Mouse (Mus musculus) heart, embryonic 10.5 days (tissue): Measurements from ENCODE around the gene Tmem222. TPM values are rescaled to one million over a fixed set of nuclear protein-coding genes. Genes with fewer than 3 reads are reported as not detected.

Experiments used
- DNase-seq: peaks from one replicate; pipeline ENCODE4 v3.0.0-alpha.2; 2017; ENCODE audit warnings: low spot score
- H3K27ac ChIP-seq: fragments of 300-500 bp; sonication (generic); 2 replicates; pipeline ENCODE4 v1.5.1; 2016; ENCODE audit warnings: mild to moderate bottlenecking
- H3K27me3 ChIP-seq: fragments of 300-500 bp; sonication (generic); 2 replicates; pipeline ENCODE4 v1.6.1; 2016; ENCODE audit warnings: mild to moderate bottlenecking; ENCODE audit not compliant: poor library complexity, insufficient read depth, severe bottlenecking
- H3K36me3 ChIP-seq: fragments of 300-500 bp; sonication (generic); 2 replicates; pipeline ENCODE4 v1.6.1; 2016; ENCODE audit warnings: mild to moderate bottlenecking, moderate library complexity
- H3K4me1 ChIP-seq: fragments of 300-500 bp; sonication (generic); 2 replicates; pipeline ENCODE4 v1.6.1; 2016; ENCODE audit warnings: mild to moderate bottlenecking
- H3K4me3 ChIP-seq: fragments of 300-500 bp; sonication (generic); 2 replicates; pipeline ENCODE4 v1.5.1; 2016; ENCODE audit warnings: mild to moderate bottlenecking, moderate library complexity
- H3K9me3 ChIP-seq: fragments of 300-500 bp; sonication (generic); 2 replicates; pipeline ENCODE4 v1.6.1; 2016; ENCODE audit warnings: mild to moderate bottlenecking, moderate library complexity
- WGBS: fragments of 180-500 bp; shearing (Covaris S2); methylation state at CpG from one replicate; pipeline ENCODE4 v1.1.7; 2016; 5-methylcytosine and 5-hydroxymethylcytosine counted together
- polyA plus RNA-seq: library from polyadenylated mRNA; unstranded; fragments of >200 nt; fragmentation: Nextera tagmentation; extraction: Ambion mirVana; gene quantifications from 2 replicates; pipeline ENCODE4 v1.2.1, GENCODE M21; 2016

The Tmem222 gene
- polyA plus RNA-seq, 1 experiment from 2014 or later: 75.2 TPM

DNA sequence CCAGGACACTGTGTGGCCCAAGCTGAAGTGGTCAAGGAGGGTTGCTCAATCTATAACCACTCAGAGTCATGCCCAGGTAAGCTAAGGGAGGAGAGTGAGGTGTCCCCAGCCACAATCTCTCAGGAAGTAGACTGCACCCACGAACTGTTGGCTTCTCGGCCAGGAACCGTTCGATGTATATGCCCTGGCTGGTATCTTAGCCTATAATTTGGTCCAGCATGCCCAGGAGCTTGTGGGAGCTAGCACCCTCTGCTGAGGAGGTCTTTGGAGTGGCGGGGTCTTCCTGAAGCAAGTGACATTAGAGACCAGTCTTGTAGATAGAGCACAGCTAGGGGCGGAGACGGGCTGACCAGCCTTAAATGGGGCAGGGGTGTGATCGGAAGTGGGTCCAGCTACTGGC, 55.9 kb downstream of the Tmem222 start:
- H3K36me3 ChIP-seq: no peaks in the 10 kb centered on the region
- 76% methylated on average over 8 of the region's 8 CpGs for WGBS
- H3K27ac ChIP-seq: no peak overlapping the region
- H3K27me3 ChIP-seq: peaks cover 58% of the 10 kb centered on the region
- no peak overlapping the region for H3K4me3 ChIP-seq
- H3K9me3 ChIP-seq: no peaks in the 10 kb centered on the region
- DNase-seq: no peak
- H3K4me1 ChIP-seq: peaks cover 16% of the 10 kb centered on the region

DNA sequence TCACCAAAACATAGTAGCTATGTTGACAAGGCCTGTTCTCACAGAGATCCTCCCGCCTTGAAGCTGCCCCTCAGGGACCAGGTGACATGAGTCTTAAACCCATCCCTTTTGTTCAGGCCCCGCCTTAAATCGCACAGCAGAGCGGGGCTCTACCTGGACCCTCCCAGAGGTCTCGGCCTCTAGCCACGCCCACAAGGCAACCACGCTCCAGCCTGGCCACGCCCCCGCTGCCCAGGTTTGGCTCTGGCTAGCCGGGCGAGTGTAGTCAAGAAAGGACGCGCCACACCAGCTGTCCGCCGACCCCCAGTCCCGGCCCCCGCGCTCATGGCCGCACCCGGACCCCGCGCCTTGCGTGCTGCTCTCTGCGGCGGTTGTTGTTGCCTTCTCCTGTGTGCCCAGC, 56.9 kb downstream of the Tmem222 start:
- Histone ChIP-seq H3K4me1 (peaks cover 16% of the 10 kb centered on the region), H3K27me3 (peaks cover 63% of the 10 kb centered on the region), H3K9me3 (no peaks in the 10 kb centered on the region), H3K27ac (peak overlapping the region; percentile 72), H3K36me3 (no peaks in the 10 kb centered on the region), H3K4me3 (peak overlapping the region; percentile 53)
- no peak for DNase-seq
- 2% methylated on average over 25 of the region's 25 CpGs for WGBS

- peaks cover 77% of the 10 kb centered on the region for H3K27me3 ChIP-seq
- no peaks in the 10 kb centered on the region for H3K9me3 ChIP-seq
- H3K36me3 ChIP-seq: no peaks in the 10 kb centered on the region
- H3K4me1 ChIP-seq: peaks cover 13% of the 10 kb centered on the region
- 93% methylated on average over 3 of the region's 3 CpGs for WGBS
- no peak overlapping the region for H3K27ac ChIP-seq
- no peak for DNase-seq
- H3K4me3 ChIP-seq: no peak overlapping the region
These were observed 58.8 kb downstream of the Tmem222 start for GRCm38 (mm10) chr4:133218745-133219144.

DNA sequence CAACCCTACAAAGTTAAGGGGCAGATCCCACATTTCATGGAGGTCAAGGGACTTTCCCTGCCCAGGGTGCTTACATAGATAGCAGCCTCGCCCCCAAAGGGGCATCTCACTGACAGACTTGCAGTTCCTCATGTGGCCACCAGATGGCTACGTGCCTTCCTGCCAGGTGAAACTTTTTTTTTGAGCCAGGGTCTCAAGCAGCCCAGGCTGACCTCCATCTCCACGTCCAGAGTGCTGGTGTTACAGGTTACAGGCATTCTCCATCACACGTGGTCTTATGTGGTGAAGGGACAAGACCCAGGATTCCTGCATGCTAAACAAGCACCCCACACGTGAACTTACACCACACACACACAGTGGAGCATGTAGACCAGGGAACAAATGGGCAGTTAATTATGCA, 60.0 kb downstream of the Tmem222 start:
- Histone ChIP-seq H3K27ac (no peak overlapping the region), H3K4me1 (peaks cover 25% of the 10 kb centered on the region), H3K27me3 (peaks cover 77% of the 10 kb centered on the region), H3K9me3 (no peaks in the 10 kb centered on the region), H3K36me3 (no peaks in the 10 kb centered on the region), H3K4me3 (no peak overlapping the region)
- WGBS: 1% methylated on average over 5 of the region's 5 CpGs
- DNase-seq: no peak

Other genes with a start within 250 kb of the Tmem222 start
- 51.1 and 58.5 TPM in 2 replicates for gene Wasf2, start 147.3 kb downstream of the Tmem222 start, polyA plus RNA-seq
- gene Cd164l2, start 65.7 kb downstream of the Tmem222 start, polyA plus RNA-seq: 0.39 and 1.3 TPM in 2 replicates
- gene Gpr3, start 65.3 kb downstream of the Tmem222 start, polyA plus RNA-seq: 0.09 and 0.18 TPM in 2 replicates
- 2.5 and 3.4 TPM in 2 replicates for gene Map3k6, start 37.0 kb downstream of the Tmem222 start, polyA plus RNA-seq
- gene Sytl1, start 14.7 kb downstream of the Tmem222 start, polyA plus RNA-seq: 0.28 and 0.60 TPM in 2 replicates
- 13.4 and 14.2 TPM in 2 replicates for gene Wdtc1, start 75.7 kb upstream of the Tmem222 start, polyA plus RNA-seq
- gene Slc9a1, start 91.9 kb upstream of the Tmem222 start, polyA plus RNA-seq: 7.6 and 8.2 TPM in 2 replicates
- gene Tent5b, start 202.3 kb upstream of the Tmem222 start, polyA plus RNA-seq: 0.90 and 1.5 TPM in 2 replicates
- gene Trnp1, start 220.8 kb upstream of the Tmem222 start, polyA plus RNA-seq: 0.60 and 0.96 TPM in 2 replicates
- gene Kdf1, start 241.2 kb upstream of the Tmem222 start, polyA plus RNA-seq: 1.6 and 4.0 TPM in 2 replicates